Mouse (Mus musculus): ENCODE results near the gene Tmem156.
A peak's percentile ranks its signal among the peaks of the same experiment; 100 is the strongest.

- TF ChIP-seq CTCF (conservative IDR thresholded peaks at IDR 0.05; ENCODE audit: insufficient read depth, insufficient read length, low read depth, low read length) (peak; percentile 26; the same call in 1 of the 2 replicates), POLR2A (IDR thresholded peaks at IDR 0.05; ENCODE audit: low read depth, low read length) (no peak)
Measured at GRCm38 (mm10) chr5:65076087-65076486, 15.8 kb downstream of the Tmem156 start.
